Mouse (Mus musculus) retina, postnatal 1 day (tissue): ENCODE data around the gene Vmp1.

Source experiments
- DNase-seq: peaks from one replicate; pipeline ENCODE4 v3.0.0-alpha.2; 2012

The Vmp1 gene

GRCm38 (mm10) chr11:86683395-86684125 is at the start of gene Vmp1, which contains the start of gene Ptrh2:
Vmp1 (minus strand) TSS chr11:86683836.
Ptrh2 (plus strand) TSS chr11:86683985.
- DNase-seq: peak; percentile 98

DNA sequence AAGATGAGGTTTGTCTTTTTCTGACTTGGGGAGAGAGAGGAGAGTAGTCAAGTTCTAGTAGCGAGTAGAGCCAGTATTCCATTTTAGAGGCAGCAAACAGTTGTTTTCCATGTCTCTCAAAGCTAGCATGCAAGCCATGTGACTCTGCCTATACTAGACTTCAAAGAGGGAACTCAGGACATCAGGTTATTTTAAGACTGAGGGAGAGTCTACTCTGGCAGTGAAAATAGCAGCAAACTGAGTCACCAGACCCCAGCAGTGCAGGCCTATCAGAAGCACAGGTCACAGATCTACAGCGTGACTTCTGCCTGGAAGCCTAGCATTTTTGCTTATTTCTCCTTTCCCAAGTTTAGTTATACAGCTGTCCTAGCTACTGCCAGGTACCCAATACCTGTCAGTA is 47.8 kb upstream of the Vmp1 start:
- DNase-seq: no peak

DNA sequence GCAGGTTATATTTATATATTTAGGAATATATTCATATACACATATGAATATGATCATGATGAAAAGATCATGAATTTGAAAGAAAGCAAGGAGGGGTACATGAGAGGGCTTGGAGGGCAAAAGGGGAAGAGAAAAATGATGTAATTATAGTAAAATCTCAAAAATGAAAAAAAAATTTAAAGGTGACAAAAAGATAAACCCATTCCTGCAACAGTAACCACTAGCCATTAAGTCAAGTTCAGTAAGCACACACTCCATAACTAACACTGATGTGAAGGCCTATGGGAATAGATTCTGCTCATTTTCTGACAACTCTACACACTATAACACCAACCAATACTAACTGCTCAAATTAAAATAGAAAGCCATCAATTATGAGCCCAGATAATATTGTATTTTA is 42.0 kb upstream of the Vmp1 start:
- no peak for DNase-seq

DNA sequence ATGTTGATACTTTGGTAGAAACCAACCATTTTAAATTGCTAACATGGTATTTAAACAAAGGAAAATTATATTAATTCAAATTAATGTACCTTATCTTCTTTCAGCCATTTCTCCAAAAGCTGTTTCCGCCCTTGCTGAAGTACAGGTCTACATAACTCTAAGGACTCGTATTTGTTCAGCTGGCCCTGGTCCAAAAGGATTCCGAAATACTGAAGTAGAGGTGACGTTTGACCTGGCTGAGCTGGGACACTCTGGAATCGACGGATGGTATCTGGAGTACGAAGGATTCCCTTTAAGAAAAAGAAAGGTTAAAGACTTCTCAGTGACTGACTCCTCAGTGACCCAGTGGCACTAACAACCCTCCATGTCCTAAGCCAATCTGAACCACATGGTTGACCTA is 41.3 kb upstream of the Vmp1 start:
- DNase-seq: no peak

DNA sequence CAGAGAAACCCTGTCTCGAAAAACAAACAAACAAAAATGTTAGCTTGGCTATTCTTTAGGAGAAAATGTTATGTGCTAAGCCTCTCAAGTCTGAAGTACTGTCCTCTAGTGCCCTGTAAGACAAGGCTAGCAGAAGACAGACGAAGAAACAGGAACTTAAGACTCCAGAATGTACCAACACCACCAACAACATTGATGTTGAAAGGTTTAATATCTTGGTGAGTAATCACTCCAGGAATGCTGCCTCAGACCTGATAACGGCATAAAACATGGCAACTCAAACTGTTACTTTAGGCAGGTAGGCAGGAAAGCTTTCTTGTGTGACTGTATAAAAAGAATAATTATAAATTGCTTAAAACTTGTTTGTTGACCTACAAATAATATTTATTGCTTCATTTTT is 40.4 kb upstream of the Vmp1 start:
- DNase-seq: no peak

DNA sequence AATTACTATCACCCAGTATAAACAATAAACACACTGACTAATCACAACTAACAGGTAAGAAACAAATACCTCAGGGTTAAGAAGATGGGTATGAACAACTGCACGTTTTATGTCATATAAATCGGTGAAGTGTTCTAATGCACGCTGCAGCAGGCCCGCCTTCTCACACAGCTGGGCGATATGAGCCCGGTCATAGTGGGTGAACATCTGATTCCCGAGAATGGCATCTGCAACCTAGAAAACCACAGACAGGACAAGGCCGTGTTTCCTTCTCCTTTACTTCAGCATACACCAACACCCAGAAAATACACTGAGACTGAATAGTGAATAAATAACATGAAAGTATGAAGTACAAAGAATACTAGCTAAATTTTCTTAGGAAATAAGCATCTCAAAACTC is 35.8 kb upstream of the Vmp1 start:
- DNase-seq: no peak

DNA sequence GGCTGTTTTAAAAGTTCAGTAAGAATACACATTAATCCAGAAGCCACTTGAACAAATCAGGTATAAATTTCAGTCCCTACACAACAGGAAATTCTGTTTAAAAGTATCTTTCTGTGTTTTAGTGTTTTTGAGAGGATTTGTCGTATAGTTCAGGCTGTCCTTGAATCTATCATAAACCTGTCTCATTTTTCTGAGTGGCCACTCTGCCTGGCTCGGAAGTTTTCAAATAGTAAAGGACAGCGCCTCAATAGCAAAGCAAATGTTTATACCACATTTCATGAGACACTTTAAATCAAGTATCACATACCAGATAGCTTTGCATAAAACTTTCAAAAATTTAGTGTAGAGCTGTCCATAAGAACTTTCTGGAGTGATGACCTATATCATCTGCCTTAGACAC is 34.7 kb upstream of the Vmp1 start:
- no peak for DNase-seq

DNA sequence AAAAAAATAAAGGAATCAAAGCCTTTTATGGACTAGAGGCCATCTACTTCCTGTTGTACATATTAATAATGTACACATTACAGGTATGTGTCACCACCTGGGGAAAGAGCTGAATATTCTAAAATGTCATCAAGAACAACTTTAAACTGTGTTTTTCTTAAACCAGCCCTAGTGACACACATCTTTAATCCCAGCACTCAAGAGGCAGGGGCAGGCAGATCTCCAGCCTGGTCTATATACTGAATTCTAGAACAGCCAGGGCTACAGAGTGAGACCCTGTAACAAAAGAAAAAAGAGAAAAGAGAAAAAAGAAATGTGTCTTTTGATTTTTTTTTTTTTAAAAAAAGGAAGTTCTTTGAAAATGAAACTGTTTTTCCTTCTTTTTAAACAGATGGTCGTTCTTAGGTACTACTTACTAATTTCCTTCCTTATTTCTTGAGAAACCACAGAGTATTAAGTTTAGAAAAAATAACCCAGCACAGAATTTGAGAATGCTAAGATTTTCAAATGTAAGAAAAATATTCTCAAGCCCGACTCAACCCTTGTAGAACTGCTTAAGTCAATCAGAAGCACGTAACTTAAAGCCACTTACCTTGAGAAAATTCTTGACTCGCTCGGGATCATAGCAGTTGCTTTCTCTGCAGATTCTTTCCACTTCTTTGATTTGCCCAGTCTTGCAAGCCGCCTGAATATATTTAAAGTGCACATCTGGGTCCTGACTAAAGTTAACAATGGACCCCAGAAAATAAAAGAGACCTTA is 33.9 kb upstream of the Vmp1 start:
- no peak for DNase-seq

- no peak for DNase-seq
These were observed 31.0 kb upstream of the Vmp1 start for GRCm38 (mm10) chr11:86714606-86715005.

DNA sequence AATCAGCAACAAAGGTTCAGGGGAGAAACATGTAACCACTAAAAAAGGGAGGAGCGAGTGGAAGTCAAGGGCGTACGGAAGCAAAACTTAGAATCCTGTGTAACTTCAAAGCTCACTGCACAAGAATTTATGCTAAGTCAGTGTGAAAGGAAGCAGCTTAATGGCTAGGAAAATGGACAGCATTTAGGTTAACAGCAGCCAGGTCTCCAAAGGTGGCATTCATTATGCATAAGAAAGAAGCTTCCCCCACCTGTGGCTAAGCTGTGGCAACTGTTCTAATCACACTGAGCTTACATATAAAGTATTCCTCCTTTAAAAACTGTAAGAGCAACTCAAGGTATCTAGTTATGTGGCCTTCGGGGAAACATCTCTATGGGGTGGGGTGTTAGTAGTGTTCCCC is 17.5 kb upstream of the Vmp1 start:
- no peak for DNase-seq

GRCm38 (mm10) chr11:86695461-86695860 is 11.8 kb upstream of the Vmp1 start:
- DNase-seq: no peak

- DNase-seq: no peak
These were observed 8.9 kb upstream of the Vmp1 start for GRCm38 (mm10) chr11:86692546-86692945.

- DNase-seq: no peak
These were observed 8.3 kb upstream of the Vmp1 start for GRCm38 (mm10) chr11:86691956-86692355.

GRCm38 (mm10) chr11:86691482-86691881 is 7.8 kb upstream of the Vmp1 start:
- DNase-seq: no peak

GRCm38 (mm10) chr11:86690383-86690782 is 6.7 kb upstream of the Vmp1 start:
- DNase-seq: no peak

DNA sequence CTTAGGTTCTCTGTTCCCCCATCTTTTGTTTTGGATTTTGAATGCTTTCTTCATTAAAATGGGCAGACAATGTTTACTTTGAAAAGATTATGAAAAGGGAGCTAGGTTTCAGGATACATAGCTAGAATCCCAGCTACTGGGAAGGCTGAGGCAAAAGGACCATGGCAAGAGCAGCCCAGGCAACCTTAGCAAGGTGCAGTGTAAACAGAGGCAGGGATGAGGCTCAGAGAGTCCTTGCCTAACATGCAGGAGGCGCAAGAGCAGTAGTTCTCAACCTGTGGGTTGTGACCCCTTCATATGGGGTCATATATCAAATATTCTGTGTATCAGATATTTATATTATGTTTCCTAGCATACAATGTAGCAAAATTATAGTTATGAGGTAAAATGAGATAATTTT is 1.7 kb upstream of the Vmp1 start:
- no peak for DNase-seq

- no peak for DNase-seq
These were observed 733 bp upstream of the Vmp1 start for GRCm38 (mm10) chr11:86684126-86685012.

DNA sequence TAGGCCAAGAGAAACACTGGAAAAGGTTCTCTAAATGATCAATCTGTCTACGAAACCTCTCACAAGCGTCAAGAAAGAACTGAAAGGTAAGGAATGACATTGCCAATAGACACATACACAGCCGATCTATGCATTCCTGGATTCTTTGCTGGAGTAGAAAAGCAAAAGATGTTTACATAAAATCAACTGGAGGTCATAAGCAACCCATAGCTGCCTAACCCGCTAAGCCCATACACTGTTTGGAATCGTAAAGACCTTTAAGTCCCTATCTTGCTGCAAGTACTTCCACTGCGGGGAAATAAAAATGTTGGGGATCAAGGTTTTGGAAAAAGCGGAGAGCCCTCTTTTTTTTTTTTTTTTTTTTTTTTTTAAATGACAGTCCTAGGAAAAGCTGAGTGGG is 775 bp downstream of the Vmp1 start:
- no peak for DNase-seq

- no peak for DNase-seq
These were observed 2.2 kb downstream of the Vmp1 start for GRCm38 (mm10) chr11:86681423-86681822.

- DNase-seq: no peak
These were observed 2.9 kb downstream of the Vmp1 start for GRCm38 (mm10) chr11:86680729-86681128.

- DNase-seq: no peak
These were observed 4.7 kb downstream of the Vmp1 start for GRCm38 (mm10) chr11:86678957-86679356.

- no peak for DNase-seq
These were observed 8.1 kb downstream of the Vmp1 start for GRCm38 (mm10) chr11:86675520-86675919.

DNA sequence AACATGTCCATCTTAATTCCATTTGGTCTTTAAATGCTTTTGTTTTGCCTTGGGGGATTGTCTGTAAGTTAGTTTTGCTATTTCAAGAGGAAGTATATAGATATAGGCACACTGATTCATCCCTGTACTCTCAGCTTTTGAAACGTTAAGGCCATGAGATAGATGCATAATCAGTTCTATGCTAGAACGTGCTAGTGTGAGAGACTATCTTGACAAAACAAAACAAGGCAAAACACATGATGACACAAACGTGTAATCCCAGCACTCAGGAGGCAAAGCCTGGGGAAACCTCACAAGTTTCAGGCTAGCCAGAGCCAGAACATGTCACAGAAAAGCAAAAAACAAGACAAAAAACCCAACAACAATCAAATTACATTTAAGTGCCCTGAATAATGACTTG is 10.9 kb downstream of the Vmp1 start:
- no peak for DNase-seq
